Mouse (Mus musculus): Measurements from ENCODE around the gene Gna15.

Gene Gna15

DNA sequence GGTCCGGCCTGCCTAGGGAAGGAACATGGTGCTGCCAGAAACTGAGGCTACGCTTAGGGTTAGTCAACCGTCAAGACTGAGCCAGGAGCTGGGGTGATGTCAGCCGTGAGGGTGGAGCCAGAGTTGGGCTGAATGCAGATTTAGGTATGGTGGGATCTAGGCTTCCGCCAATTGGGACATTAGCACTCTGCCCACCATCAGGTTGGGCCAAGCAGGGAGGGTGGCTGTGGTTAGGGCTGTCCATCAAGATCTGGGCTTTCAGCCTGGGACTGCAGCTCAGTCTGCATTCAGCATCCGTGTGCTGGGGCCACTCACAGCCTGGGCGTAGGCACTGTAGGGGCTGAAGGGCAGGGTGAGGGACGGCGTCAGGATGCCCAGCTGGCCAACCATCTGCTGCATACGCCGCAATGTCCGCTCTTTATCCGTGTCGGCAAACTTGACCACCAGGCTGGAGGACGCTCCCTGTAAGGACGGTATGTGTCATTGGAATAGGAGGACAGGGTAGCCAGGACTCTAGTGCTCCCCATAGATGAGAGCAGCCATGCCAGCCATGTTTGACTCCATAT, 56.3 kb downstream of the Gna15 start:
- no peak for DNase-seq (ENCODE audit: low read depth, low spot score)

DNA sequence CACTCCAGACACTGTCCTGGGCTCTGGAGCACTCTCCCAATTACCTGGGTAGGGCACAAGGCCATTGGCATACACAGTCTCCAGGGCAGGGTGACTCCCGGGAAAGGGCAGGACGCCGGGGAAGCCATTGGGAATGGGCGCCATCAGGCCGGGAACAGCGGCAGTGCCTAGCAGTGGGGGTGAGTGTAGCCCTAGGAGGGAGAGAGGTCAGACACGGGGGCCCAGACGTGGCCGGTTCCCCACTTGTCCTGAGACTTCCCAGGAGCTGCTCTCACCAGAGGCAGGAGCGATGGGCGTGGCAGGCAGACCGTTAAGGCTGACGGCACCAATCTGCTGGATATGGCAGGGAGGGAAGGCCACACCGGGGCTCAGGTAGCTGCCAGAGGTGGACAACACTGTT, 57.1 kb downstream of the Gna15 start:
- DNase-seq (ENCODE audit: low read depth, low spot score) = no peak

- DNase-seq (ENCODE audit: low read depth, low spot score) = no peak
Observed at GRCm38 (mm10) chr10:81466066-81466465, 58.0 kb downstream of the Gna15 start.

DNA sequence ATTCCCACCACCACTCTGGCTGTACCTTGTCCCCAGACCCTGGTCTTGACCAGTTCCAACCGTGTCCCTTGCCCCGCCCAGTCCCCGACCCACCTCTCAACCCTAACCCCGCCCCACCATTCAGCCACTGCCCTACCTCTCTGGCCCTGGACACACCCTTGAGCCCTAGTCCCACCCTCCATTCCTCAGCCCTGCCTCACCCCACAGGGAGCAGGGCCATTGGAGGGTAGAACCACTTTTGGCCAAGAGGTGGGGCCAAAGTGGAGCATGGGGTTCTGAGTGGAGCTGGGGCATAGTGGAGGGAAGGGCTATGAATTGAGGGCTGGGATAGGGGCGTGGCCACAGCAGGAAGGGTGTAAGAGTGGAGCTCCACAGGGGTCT, 58.8 kb downstream of the Gna15 start:
- DNase-seq (ENCODE audit: low read depth, low spot score) = no peak

DNA sequence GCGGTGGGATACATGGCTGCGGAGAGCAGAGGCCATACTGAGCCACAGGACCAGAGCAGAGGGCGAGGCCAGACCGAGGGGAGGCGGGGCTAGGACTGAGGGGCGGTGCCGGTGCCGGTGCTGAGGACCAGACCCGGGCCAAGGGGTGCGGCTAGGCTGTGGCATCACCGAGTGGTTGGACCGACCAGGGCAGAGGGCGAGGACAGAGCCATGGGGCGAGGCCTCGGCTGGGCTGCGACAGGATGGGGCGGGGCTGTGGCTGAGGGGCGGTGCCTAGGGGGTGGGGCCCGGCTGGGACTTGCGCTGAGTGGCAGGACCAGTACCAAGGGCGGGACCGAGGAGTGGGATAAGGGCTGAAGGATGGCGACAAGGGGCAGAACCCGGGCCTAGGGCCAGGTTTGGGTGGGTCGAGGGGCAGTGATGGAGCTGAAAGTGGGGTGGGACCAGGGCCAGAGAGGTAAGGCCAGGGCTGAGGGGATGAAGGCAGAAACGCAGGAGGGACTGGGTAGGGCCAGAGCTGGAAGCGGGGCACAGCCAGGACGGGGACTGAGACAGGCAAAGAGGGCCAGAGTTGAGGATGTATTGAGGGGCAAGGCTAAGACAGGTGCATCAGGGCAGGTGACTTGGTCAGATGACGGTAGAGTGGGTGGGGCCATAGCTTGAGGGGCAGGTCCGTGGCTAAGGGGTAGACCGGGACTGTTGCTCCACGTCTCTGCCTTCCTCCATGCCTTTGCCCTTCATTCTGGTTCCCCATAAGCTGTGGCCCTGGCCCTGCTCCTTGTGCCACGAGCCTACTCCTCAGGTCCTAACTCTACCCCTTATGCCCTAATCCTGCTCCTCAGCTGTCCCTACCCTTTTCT, 59.4 kb downstream of the Gna15 start:
- no peak for DNase-seq (ENCODE audit: low read depth, low spot score)

- no peak for DNase-seq (ENCODE audit: low read depth, low spot score)
Observed at GRCm38 (mm10) chr10:81463531-81463930, 60.5 kb downstream of the Gna15 start.

- no peak for DNase-seq (ENCODE audit: low read depth, low spot score)
Observed at GRCm38 (mm10) chr10:81462917-81463316, 61.1 kb downstream of the Gna15 start.

GRCm38 (mm10) chr10:81462415-81462804, 61.6 kb downstream of the Gna15 start:
- no peak for DNase-seq (ENCODE audit: low read depth, low spot score)

DNA sequence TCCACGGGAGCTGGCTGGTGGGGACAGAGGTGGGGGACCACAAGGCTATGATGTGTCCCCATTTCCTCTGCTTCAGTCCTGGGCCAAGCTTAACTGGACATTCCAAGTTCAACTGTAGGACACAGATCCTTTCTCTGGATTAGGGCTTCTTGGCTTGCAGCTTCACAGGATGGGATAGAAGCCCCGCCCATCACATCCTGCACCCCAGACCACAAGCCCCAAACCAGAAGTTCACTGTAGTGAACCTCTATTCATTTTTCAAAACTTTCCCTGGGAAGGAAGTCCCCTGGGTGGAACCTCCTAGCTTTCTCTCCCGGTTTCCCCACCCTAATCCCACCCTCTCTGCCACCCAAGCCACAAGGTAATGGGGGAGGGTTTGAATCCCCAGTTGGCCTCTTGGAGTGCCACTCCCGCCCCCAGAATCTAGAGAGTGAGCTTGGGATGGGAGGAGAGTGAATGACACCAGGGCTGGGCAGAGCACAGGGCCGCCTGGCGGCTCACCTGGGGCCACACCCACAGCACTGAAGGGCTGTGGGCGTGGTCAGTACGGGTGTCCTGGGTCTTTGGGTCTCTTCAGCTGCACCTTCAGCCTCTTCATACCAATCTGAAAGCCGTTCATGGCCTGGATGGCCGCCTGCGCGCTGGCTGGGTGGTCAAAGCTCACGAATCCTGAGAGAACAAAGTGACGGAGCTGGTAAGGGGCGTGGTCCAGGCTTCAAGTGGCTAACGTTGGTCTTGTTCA, 62.2 kb downstream of the Gna15 start:
- DNase-seq (ENCODE audit: low read depth, low spot score) = no peak

GRCm38 (mm10) chr10:81460951-81461350, 63.1 kb downstream of the Gna15 start:
- no peak for DNase-seq (ENCODE audit: low read depth, low spot score)

DNA sequence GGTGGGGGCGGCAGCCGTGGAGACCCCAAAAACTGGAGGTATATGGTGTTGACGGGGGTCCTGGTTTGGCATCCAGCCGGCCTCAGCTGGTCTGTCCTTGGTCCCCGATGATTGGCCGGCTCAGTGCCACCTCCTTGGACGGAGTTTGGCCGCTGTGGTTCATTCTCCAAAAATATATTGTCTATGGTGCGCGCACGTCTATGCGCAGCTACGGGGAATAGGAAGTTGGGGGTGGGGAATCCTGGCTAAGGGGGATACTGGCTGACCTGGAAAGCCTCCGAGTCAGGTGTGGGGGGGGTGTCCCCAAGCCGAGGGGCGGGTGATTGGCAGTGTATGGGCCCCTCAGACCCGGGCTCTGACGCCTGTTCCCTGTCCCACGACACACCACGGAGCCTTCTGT, 63.6 kb downstream of the Gna15 start:
- DNase-seq (ENCODE audit: low read depth, low spot score) = no peak

DNA sequence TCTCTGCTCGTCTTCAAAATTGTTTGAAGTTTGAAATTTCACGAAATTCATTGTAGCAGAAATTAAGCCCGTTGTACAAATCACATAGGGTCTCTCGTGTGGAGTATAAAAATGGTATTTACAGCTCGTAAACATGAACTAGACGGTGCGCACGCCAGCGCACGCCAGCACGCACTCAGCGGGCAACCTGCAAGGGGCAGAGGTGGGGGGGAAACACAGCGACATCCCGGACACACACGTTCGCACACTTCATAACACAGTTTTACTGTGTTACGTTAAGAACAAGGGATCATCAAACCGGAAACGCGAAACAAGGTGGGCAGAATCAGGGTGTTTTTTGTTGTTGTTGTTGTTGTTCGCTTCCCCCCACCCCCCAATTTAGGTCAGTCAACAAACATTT, 64.6 kb downstream of the Gna15 start:
- no peak for DNase-seq (ENCODE audit: low read depth, low spot score)

DNA sequence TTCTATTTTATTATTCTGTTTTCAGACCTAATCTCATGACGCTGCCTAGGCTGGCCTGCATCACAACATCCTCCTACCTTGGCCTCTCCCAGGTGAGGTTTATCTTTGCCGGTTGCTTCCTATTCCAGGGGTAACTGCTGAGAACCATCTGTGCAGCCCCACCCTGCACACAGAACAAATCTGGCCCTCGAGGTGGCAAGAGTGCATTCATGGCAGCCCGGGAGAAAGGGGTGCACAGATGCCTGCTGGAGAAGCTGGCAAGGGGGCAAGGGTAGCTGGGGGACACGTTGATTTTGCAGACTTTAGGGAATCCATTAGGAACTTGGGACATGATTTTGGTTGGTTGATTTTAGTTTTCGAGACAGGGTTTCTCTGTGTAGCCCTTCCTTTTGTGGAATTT, 65.8 kb downstream of the Gna15 start:
- DNase-seq (ENCODE audit: low read depth, low spot score) = no peak

GRCm38 (mm10) chr10:81457624-81458023, 66.4 kb downstream of the Gna15 start:
- DNase-seq (ENCODE audit: low read depth, low spot score) = no peak

GRCm38 (mm10) chr10:81456983-81457563, 67.0 kb downstream of the Gna15 start:
- no peak for DNase-seq (ENCODE audit: low read depth, low spot score)

DNA sequence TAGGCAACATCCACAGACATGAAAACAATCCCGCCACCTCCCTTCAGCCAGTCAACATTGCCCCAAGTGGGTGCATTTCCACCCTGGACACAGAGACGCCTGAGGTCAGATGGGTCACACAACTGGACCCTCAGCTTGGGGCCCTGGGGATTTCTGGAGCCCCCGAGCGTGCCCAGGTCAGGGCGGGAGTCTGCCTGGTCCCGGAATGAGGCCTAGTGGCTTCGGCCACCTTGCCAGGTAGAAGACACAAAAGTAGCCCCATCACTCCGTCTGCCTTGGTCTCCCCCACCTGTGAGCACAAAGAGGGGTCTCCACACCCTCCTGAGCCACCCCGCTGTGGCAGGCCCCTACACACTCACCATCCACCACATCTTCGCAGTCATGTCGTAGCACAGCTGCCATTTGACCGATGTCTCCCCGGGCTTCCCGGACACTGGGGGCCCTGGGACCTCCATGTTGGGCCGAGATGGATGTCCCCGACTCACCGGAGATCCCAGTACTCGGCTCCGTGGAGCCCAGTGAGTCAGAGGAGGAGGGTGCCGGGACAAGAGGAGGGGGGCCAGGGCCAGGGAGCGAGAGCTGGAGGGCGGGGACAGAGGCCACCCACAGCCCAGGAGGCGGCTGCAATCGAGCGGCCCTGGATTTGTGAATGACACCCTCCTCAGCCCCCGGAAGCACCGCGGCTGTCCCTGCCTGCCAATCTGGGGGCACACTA, 68.7 kb downstream of the Gna15 start, which contains the start of gene Nfic:
Nfic (minus strand) TSS at position 455 of the 715 bp plus-strand sequence.
- no peak for DNase-seq (ENCODE audit: low read depth, low spot score)

- DNase-seq (ENCODE audit: low read depth, low spot score) = no peak
Observed at GRCm38 (mm10) chr10:81454106-81454505, 69.9 kb downstream of the Gna15 start.

GRCm38 (mm10) chr10:81452947-81453288, 71.1 kb downstream of the Gna15 start:
- no peak for DNase-seq (ENCODE audit: low read depth, low spot score)
